9 mouse cellular contexts compared by ENCODE assay signal in the genomic region with DNA sequence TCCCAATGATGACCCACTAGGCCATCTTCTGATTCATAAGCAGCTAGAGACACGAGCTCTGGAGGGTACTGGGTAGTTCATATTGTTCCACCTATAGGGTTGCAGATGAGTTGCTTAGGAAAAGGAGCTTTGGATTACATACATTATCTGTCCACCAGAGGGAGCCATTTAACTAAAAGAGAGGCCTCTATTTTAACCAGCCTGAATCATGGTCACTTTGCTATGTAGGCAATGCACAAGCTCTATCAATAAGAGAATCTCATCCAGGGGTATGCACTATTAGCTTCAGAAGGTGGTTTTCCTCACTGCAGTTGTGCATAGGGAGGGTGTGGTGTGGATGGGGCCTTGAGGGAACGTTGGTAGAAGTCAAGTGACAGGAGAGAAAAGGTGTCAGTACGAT.
A peak's percentile ranks its signal among the peaks of the same experiment; 100 is the strongest.
DNase-seq lines count a peak whose midpoint lies in the region; ATAC-seq and TF ChIP-seq lines count a peak whose summit lies in the region.
"Had no signal": no experiment of that assay in that cellular context is flagged by ENCODE, and none has a peak within 500 bp of the region (broad histone marks: within the 10 kb centered on the region; RNA-seq: fewer than 3 reads in every experiment).

No protein-coding gene starts in this region.

- peak; percentile 46 for DNase-seq in kidney, adult 2 months
- no peak for DNase-seq in kidney, postnatal 10 days
- peak; percentile 91 for DNase-seq in brain, embryonic 14.5 days (ENCODE audit: low read depth)
- DNase-seq in lung, embryonic 14.5 days, result peak; percentile 93
- DNase-seq in retina, embryonic 14.5 days (ENCODE audit: low spot score), result peak; percentile 95
- no peak for DNase-seq in thymus, postnatal 4 days

- WGBS in kidney, adult 2 months, result 31% methylated on average over 3 of the region's 3 CpGs
- 41% methylated on average over 3 of the region's 3 CpGs for WGBS in forebrain, embryonic 13.5 days
- WGBS in kidney, embryonic 14.5 days, result 36% methylated on average over 3 of the region's 3 CpGs
- 34% methylated on average over 3 of the region's 3 CpGs for WGBS in lung, embryonic 14.5 days

- H3K4me3 ChIP-seq in kidney, adult 2 months (ENCODE audit: insufficient read depth, low read depth, low read length), result no peak overlapping the region
- H3K4me3 ChIP-seq in forebrain, embryonic 13.5 days, result no peak overlapping the region
- H3K4me3 ChIP-seq in kidney, embryonic 14.5 days (ENCODE audit: low read length), result no peak overlapping the region
- H3K4me3 ChIP-seq in lung, embryonic 14.5 days (ENCODE audit: low read depth, low read length), result no peak overlapping the region
- H3K4me3 ChIP-seq: liver, embryonic 15.5 days had no signal

- no peak overlapping the region for H3K27ac ChIP-seq in kidney, adult 2 months (ENCODE audit: insufficient read depth, low read depth, low read length)
- no peak overlapping the region for H3K27ac ChIP-seq in forebrain, embryonic 13.5 days
- H3K27ac ChIP-seq in kidney, embryonic 14.5 days (ENCODE audit: low read depth, low read length), result no peak overlapping the region
- no peak overlapping the region for H3K27ac ChIP-seq in lung, embryonic 14.5 days (ENCODE audit: low read depth)
- H3K27ac ChIP-seq: liver, embryonic 15.5 days had no signal

- no peak for TF ChIP-seq POLR2A in kidney, adult 2 months (IDR thresholded peaks at IDR 0.05; ENCODE audit: low read depth, low read length)
- no peak for TF ChIP-seq POLR2A in brain, embryonic 14.5 days (IDR thresholded peaks at IDR 0.05; ENCODE audit: borderline replicate concordance, extremely low read depth, insufficient read depth, insufficient read length, poor library complexity, severe bottlenecking)

- no peaks in the 10 kb centered on the region for H3K36me3 ChIP-seq in kidney, adult 2 months (ENCODE audit: control insufficient read depth, insufficient read depth, low read length)
- no peaks in the 10 kb centered on the region for H3K36me3 ChIP-seq in forebrain, embryonic 13.5 days (ENCODE audit: poor library complexity, severe bottlenecking)
- H3K36me3 ChIP-seq in kidney, embryonic 14.5 days (ENCODE audit: control insufficient read depth, insufficient read depth, low read length), result no peaks in the 10 kb centered on the region
- no peaks in the 10 kb centered on the region for H3K36me3 ChIP-seq in lung, embryonic 14.5 days (ENCODE audit: insufficient read depth)
- H3K36me3 ChIP-seq: liver, embryonic 15.5 days had no signal

- TF ChIP-seq CTCF in kidney, adult 2 months (conservative IDR thresholded peaks at IDR 0.05; ENCODE audit: insufficient read depth, insufficient read length, low read depth, low read length), result 0 out of 2 replicates have a peak, but pooled peaks have one; percentile 17
- TF ChIP-seq CTCF in brain, embryonic 14.5 days (IDR thresholded peaks at IDR 0.05; ENCODE audit: borderline replicate concordance, extremely low read depth, insufficient read depth, insufficient read length), result peak; percentile 39; the same call in 1 of the 2 replicates
- TF ChIP-seq CTCF in lung, embryonic 14.5 days (IDR thresholded peaks at IDR 0.05; ENCODE audit: low read depth), result peak; percentile 76

- no peaks in the 10 kb centered on the region for H3K4me1 ChIP-seq in kidney, adult 2 months (ENCODE audit: control insufficient read depth, insufficient read depth, low read length)
- H3K4me1 ChIP-seq in forebrain, embryonic 13.5 days, result no peaks in the 10 kb centered on the region
- H3K4me1 ChIP-seq in kidney, embryonic 14.5 days (ENCODE audit: control insufficient read depth, insufficient read depth, low read length), result no peaks in the 10 kb centered on the region
- no peaks in the 10 kb centered on the region for H3K4me1 ChIP-seq in lung, embryonic 14.5 days (ENCODE audit: insufficient read depth)
- H3K4me1 ChIP-seq: liver, embryonic 15.5 days had no signal

- H3K4me2 ChIP-seq in forebrain, embryonic 13.5 days, result no peak overlapping the region
- H3K4me2 ChIP-seq in kidney, embryonic 14.5 days (replicated peaks; ENCODE audit: low read depth, low read length), result no peak overlapping the region
- no peak overlapping the region for H3K4me2 ChIP-seq in lung, embryonic 14.5 days
- H3K4me2 ChIP-seq: liver, embryonic 15.5 days had no signal

- no peak overlapping the region for H3K9ac ChIP-seq in forebrain, embryonic 13.5 days
- no peak overlapping the region for H3K9ac ChIP-seq in kidney, embryonic 14.5 days (ENCODE audit: low read depth, low read length)
- H3K9ac ChIP-seq in lung, embryonic 14.5 days, result no peak overlapping the region
- H3K9ac ChIP-seq: liver, embryonic 15.5 days had no signal

- ATAC-seq in forebrain, embryonic 13.5 days, result peak; percentile 91
- ATAC-seq in kidney, embryonic 14.5 days (ENCODE audit: low FRiP score, low TSS enrichment), result peak; percentile 91
- peak; percentile 80 for ATAC-seq in lung, embryonic 14.5 days (ENCODE audit: insufficient read depth)

- H3K9me3 ChIP-seq in forebrain, embryonic 13.5 days (replicated peaks), result no peaks in the 10 kb centered on the region
- no peaks in the 10 kb centered on the region for H3K9me3 ChIP-seq in kidney, embryonic 14.5 days (ENCODE audit: control insufficient read depth, low read length)
- no peaks in the 10 kb centered on the region for H3K9me3 ChIP-seq in lung, embryonic 14.5 days (ENCODE audit: low read depth, low read length)
- H3K9me3 ChIP-seq: liver, embryonic 15.5 days had no signal

- H3K27me3 ChIP-seq in kidney, adult 2 months (replicated peaks; ENCODE audit: control insufficient read depth, insufficient read depth, low read length), result no peaks in the 10 kb centered on the region
- H3K27me3 ChIP-seq in forebrain, embryonic 13.5 days, result no peaks in the 10 kb centered on the region
- H3K27me3 ChIP-seq in kidney, embryonic 14.5 days (ENCODE audit: control insufficient read depth, insufficient read depth, low read length), result no peaks in the 10 kb centered on the region
- H3K27me3 ChIP-seq in lung, embryonic 14.5 days (ENCODE audit: insufficient read depth, low read length), result no peaks in the 10 kb centered on the region
- H3K27me3 ChIP-seq: liver, embryonic 15.5 days had no signal

Comparison
In these comparisons a context has a peak if more than half of its experiments do, and no peak if none do; other contexts are left out.
1. DNase-seq: peak in kidney, adult 2 months (single experiment), brain, embryonic 14.5 days (single experiment), lung, embryonic 14.5 days (single experiment) and retina, embryonic 14.5 days (single experiment); none in kidney, postnatal 10 days (single experiment) and thymus, postnatal 4 days (single experiment).
2. CTCF ChIP-seq: peak in every context shown above with its lines; median percentile 76 in lung, embryonic 14.5 days; 39 in brain, embryonic 14.5 days; 17 in kidney, adult 2 months.
3. Peak in every context shown above with its lines, with median percentiles within 50 percentile points of each other: ATAC-seq.